Mouse (Mus musculus) heart, postnatal 0 days (tissue): ENCODE data around the gene Prkab2. TPM values are rescaled to one million over a fixed set of nuclear protein-coding genes. Genes with fewer than 3 reads are reported as not detected.

Experiments used
- ATAC-seq: fragments of 200-750 bp; cut with Nextera tagmentation; 2 replicates; pipeline ENCODE4 v1.8.0; 2017; ENCODE audit warnings: low read depth, moderate number of reproducible peaks, moderate library complexity; ENCODE audit not compliant: insufficient read depth
- DNase-seq: peaks from one replicate; pipeline ENCODE4 v3.0.0-alpha.2; 2016; ENCODE audit warnings: low spot score
- H3K27ac ChIP-seq: fragments of 300-500 bp; sonication (generic); 2 replicates; pipeline ENCODE4 v1.5.1; 2014; ENCODE audit warnings: low read depth, mild to moderate bottlenecking
- H3K27me3 ChIP-seq: fragments of 300-500 bp; sonication (generic); 2 replicates; pipeline ENCODE4 v1.6.1; 2014; ENCODE audit warnings: low read length, mixed read lengths; ENCODE audit not compliant: control insufficient read depth, insufficient read depth
- H3K36me3 ChIP-seq: fragments of 300-500 bp; sonication (generic); replicated peaks from 2 replicates; pipeline ENCODE4 v1.6.1; 2014; ENCODE audit warnings: low read length, mixed read lengths; ENCODE audit not compliant: control insufficient read depth, insufficient read depth
- H3K4me1 ChIP-seq: fragments of 300-500 bp; sonication (generic); 2 replicates; pipeline ENCODE4 v1.6.1; 2014; ENCODE audit warnings: antibody characterized with exemption; ENCODE audit not compliant: control insufficient read depth, insufficient read depth
- H3K4me2 ChIP-seq: fragments of 300-500 bp; sonication (generic); 2 replicates; pipeline ENCODE4 v1.6.1; 2014; ENCODE audit warnings: low read depth, mild to moderate bottlenecking, low read length, moderate library complexity
- H3K4me3 ChIP-seq: fragments of 300-500 bp; sonication (generic); 2 replicates; pipeline ENCODE4 v1.5.1; 2014; ENCODE audit warnings: low read depth, low read length
- H3K9ac ChIP-seq: fragments of 300-500 bp; sonication (generic); replicated peaks from 2 replicates; pipeline ENCODE4 v1.6.1; 2014; ENCODE audit warnings: low read depth, low read length, mixed read lengths
- H3K9me3 ChIP-seq: fragments of 300-500 bp; sonication (generic); replicated peaks from 2 replicates; pipeline ENCODE4 v1.6.1; 2016; ENCODE audit warnings: low read length; ENCODE audit not compliant: control insufficient read depth
- CTCF ChIP-seq: IDR thresholded peaks from 2 replicates; pipeline ENCODE4 v1.5.1; 2016; ENCODE audit warnings: antibody characterized with exemption, control low read depth, low read depth
- EP300 ChIP-seq: IDR thresholded peaks from 2 replicates; pipeline ENCODE4 v1.6.1; 2016; ENCODE audit warnings: antibody characterized with exemption, low read depth
- WGBS: fragments of 180-500 bp; shearing (Covaris S2); extraction: QIAGEN DNeasy Blood & Tissue Kit; methylation state at CpG from one replicate; pipeline ENCODE4 v1.1.7; 2014; 5-methylcytosine and 5-hydroxymethylcytosine counted together
- polyA plus RNA-seq: library from polyadenylated mRNA; unstranded; fragments of >200 nt; fragmentation: Nextera tagmentation; extraction: Ambion mirVana; gene quantifications from 2 replicates; pipeline ENCODE4 v1.2.1, GENCODE M21; 2015
- total RNA-seq: library from RNA; depleted of rRNA; stranded (reverse); fragments of >200 nt; gene quantifications from 2 replicates; pipeline ENCODE4 v1.2.3, GENCODE M21; 2014; ENCODE audit warnings: low replicate concordance

The Prkab2 gene
- total and polyA plus RNA-seq, 2 experiments from 2014 or later = 10.5 to 17.4 TPM

DNA sequence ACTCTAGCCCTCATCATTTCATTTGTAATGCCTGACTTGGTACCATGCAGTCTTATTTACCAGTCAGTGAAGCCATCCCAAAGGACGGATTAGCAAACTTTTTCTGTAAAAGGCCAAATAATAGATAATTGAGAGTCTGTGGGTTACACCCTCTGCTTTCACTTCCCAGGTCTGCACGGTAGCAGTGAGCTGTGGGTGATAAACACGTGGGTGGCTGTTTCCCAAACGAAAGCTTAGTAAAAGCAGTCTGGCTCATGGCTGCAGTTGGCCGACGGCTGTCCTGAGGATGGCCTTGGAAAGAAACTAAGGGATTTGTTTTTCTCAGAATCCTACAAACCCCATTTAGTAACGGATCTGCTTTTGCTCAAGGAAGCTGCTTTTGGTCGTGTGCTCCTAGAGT is 3.2 kb downstream of the Prkab2 start:
- DNase-seq (no peak), ATAC-seq (no peak)
- H3K4me3 ChIP-seq = no peak overlapping the region
- 52% methylated on average over 8 of the region's 8 CpGs for WGBS
- no peaks in the 10 kb centered on the region for H3K9me3 ChIP-seq
- TF ChIP-seq EP300 = no peak
- TF ChIP-seq CTCF = no peak
- peaks cover 16% of the 10 kb centered on the region for H3K4me1 ChIP-seq
- H3K9ac ChIP-seq = no peak overlapping the region
- H3K36me3 ChIP-seq = peaks cover 37% of the 10 kb centered on the region
- no peak overlapping the region for H3K4me2 ChIP-seq
- H3K27me3 ChIP-seq = no peaks in the 10 kb centered on the region
- no peak overlapping the region for H3K27ac ChIP-seq

DNA sequence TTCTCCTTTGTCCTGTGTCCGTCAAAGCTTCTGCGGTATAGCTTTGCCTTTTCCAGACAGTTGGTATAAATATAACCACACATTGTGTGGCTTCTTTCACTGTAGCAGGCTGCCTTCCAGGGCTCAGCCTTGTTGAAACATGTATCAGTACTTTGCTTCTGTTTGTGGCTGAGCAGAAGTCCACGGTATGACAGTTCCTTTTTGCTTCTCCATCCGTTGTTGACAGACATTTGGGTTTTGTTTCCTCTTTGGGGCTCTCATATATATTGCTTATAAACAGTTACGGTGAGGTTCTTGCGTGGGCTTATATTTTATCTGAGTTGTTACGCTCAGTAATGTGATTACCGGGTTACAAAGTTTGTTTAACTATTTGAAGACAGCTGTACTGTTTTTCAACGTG is 7.5 kb downstream of the Prkab2 start:
- H3K36me3 ChIP-seq = peaks cover 55% of the 10 kb centered on the region
- H3K27ac ChIP-seq = no peak overlapping the region
- DNase-seq (no peak), ATAC-seq (no peak)
- WGBS = 50% methylated on average over 9 of the region's 9 CpGs
- H3K9me3 ChIP-seq = no peaks in the 10 kb centered on the region
- no peak overlapping the region for H3K4me2 ChIP-seq
- no peaks in the 10 kb centered on the region for H3K27me3 ChIP-seq
- peaks cover 12% of the 10 kb centered on the region; the same call in 1 of the 2 replicates for H3K4me1 ChIP-seq
- H3K9ac ChIP-seq = no peak overlapping the region
- TF ChIP-seq EP300 = no peak
- no peak for TF ChIP-seq CTCF
- H3K4me3 ChIP-seq = no peak overlapping the region

DNA sequence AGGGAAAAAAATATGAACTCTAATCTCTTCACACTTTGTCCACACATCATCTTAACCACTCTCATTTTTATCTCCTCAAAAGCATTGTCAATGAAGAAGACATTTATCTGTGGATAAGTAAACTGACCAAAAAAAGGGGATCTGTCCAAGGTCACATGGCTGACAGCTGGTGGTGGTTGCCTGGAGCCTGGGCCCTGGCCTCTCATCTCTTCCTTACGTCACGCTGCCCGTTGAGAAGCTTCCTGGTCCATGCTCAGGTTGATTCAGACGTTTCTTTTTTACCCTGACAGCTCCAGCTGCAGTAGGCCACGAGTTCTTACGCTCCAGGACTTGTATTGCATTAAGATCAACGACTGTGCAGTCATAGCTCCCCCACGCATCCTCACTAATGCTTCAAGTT is 8.2 kb downstream of the Prkab2 start:
- no peak for ATAC-seq
- H3K36me3 ChIP-seq = peaks cover 61% of the 10 kb centered on the region
- 47% methylated on average over 8 of the region's 8 CpGs for WGBS

DNA sequence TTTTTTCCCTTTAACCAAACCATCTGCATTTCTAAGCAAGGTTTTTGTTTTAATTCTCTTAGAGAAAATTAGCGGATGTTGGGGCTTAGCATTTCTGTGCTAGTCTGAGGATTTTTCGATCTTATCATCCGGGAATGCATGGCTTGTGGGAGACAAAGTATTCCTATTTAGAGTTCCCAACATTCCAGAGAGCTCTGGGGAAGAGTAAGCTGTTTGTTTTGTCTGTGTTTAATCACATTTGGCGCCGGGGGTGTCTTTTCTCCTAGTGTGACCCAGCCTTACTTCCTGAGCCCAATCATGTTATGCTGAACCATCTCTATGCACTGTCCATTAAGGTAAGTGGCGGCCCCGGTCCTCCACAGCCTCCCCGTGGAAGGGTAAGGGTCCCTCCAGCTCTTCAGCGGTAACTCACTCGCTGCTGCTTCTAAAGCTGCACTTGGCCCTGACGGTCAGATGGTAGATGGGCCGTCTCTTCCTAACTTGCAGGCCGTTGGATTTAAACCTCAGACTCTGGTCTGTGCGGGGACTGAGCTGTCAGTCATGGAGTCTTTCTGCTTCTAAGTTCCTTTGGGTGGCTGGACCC is 9.2 kb downstream of the Prkab2 start:
- H3K9me3 ChIP-seq = no peaks in the 10 kb centered on the region
- DNase-seq = no peak
- peaks cover 70% of the 10 kb centered on the region for H3K36me3 ChIP-seq
- H3K27ac ChIP-seq = no peak overlapping the region
- H3K9ac ChIP-seq = no peak overlapping the region
- peaks cover 12% of the 10 kb centered on the region; the same call in 1 of the 2 replicates for H3K4me1 ChIP-seq
- TF ChIP-seq CTCF (no peak), EP300 (no peak)
- H3K27me3 ChIP-seq = no peaks in the 10 kb centered on the region
- WGBS = 33% methylated on average over 14 of the region's 14 CpGs
- no peak overlapping the region for H3K4me3 ChIP-seq
- peak; percentile 22; the same call in 1 of the 2 replicates for ATAC-seq
- no peak overlapping the region for H3K4me2 ChIP-seq

More for the DNA sequence above, 8.2 kb downstream of the Prkab2 start:
- TF ChIP-seq EP300 (no peak), CTCF (no peak)
- Histone ChIP-seq H3K4me1 (peaks cover 12% of the 10 kb centered on the region; the same call in 1 of the 2 replicates), H3K9me3 (no peaks in the 10 kb centered on the region), H3K4me2 (no peak overlapping the region), H3K4me3 (no peak overlapping the region), H3K9ac (no peak overlapping the region), H3K27me3 (no peaks in the 10 kb centered on the region), H3K27ac (no peak overlapping the region)
- no peak for DNase-seq

DNA sequence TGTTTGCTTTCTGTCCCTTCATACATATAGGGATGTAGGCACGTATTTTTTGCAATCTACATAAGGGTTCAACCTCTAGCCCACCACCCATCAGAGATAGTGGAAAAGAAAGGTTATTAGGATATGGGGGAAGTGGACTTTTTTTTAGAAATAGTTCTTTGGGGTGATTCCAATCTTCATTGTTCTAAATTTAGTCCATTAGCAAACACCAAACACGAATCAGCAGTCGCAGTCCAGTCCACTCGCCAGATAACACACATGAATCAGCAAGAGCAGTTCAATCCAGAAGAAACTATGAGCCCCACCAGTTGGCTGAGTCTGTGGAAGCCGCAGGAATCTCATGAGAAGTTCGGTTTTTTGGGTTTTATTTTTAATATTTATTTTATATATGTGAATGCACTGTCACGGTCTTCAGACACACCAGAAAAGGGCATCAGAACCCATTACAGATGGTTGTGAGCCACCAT is 16.7 kb downstream of the Prkab2 start, which contains the start of gene Gm17651:
Gene Gm17651, minus strand, starts transcription at position 51 of the 467 bp plus-strand sequence.
- WGBS = 55% methylated on average over 7 of the region's 7 CpGs
- Histone ChIP-seq H3K9me3 (no peaks in the 10 kb centered on the region), H3K36me3 (peaks cover 26% of the 10 kb centered on the region), H3K9ac (no peak within 1 kb of the TSS), H3K4me1 (no peaks in the 10 kb centered on the region), H3K27me3 (no peaks in the 10 kb centered on the region), H3K4me2 (no peak within 1 kb of the TSS), H3K27ac (no peak within 1 kb of the TSS), H3K4me3 (no peak within 1 kb of the TSS)
- DNase-seq (no peak), ATAC-seq (no peak)
- TF ChIP-seq EP300 (no peak), CTCF (no peak)

DNA sequence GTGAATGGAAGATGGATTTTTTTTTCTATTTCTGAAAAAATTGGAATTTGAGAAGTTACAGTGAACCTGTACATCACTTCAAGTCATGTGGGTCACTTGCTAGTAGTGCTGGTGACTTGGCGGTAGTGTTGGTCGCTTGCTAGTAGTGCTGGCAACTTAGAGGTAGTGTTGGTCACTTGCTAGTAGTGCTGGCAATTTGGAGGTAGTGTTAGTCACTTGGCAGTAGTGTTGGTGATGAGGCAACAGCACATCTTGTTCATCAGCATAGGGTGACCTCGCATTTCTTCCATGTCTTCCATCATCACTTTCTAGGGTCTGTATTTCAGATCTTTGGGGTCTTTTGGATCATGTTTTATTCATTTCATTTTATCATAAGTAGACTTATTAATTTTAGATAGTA is 18.1 kb downstream of the Prkab2 start:
- H3K4me3 ChIP-seq = no peak overlapping the region
- H3K9me3 ChIP-seq = no peaks in the 10 kb centered on the region
- H3K4me1 ChIP-seq = no peaks in the 10 kb centered on the region
- DNase-seq (no peak), ATAC-seq (no peak)
- no peak overlapping the region for H3K27ac ChIP-seq
- TF ChIP-seq CTCF (no peak), EP300 (no peak)
- peaks cover 14% of the 10 kb centered on the region for H3K36me3 ChIP-seq
- WGBS = 90% methylated on average over 3 of the region's 3 CpGs
- no peak overlapping the region for H3K9ac ChIP-seq
- no peak overlapping the region for H3K4me2 ChIP-seq
- no peaks in the 10 kb centered on the region for H3K27me3 ChIP-seq
